Mouse (Mus musculus): ENCODE results near the gene Ccl2. TPM values are rescaled to one million over a fixed set of nuclear protein-coding genes. Genes with fewer than 3 reads are reported as not detected.

Gene Ccl2
- polyA plus RNA-seq, 1 experiment: 14.5 TPM

DNA sequence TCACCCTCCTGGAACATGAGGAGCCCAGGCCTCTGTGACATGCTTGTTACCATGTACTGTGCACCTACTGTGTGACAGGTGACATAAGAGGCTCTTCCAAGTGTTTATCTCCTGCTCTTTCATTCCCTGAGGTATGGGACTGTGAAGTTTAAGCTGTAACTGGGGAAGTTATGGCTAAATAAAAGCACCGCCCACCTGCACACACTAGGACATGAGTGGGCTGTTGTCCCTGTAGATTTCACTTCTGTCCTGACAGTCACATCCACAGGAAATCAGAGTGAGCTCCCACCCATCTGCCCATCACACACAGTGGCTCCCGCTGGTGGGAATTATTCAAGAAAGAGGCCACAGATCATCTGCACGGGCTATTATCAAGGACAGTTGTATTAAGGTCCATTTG lies 25.3 kb upstream of the Ccl2 start:
- TF ChIP-seq POLR2A (IDR thresholded peaks at IDR 0.05; ENCODE audit: borderline replicate concordance, control insufficient read depth, low read depth, low read length) (no peak), CTCF (IDR thresholded peaks at IDR 0.05; ENCODE audit: control insufficient read depth, insufficient read depth, low read length) (no peak)
- Histone ChIP-seq H3K27ac (ENCODE audit: control insufficient read depth, insufficient read depth, low read depth, low read length, poor library complexity) (no peak overlapping the region), H3K4me1 (ENCODE audit: control insufficient read depth, insufficient read depth, low read length) (peaks cover 10% of the 10 kb centered on the region), H3K4me3 (replicated peaks; ENCODE audit: control insufficient read depth, low read depth, low read length) (no peak overlapping the region)
- 79% methylated on average over 3 of the region's 3 CpGs for WGBS

DNA sequence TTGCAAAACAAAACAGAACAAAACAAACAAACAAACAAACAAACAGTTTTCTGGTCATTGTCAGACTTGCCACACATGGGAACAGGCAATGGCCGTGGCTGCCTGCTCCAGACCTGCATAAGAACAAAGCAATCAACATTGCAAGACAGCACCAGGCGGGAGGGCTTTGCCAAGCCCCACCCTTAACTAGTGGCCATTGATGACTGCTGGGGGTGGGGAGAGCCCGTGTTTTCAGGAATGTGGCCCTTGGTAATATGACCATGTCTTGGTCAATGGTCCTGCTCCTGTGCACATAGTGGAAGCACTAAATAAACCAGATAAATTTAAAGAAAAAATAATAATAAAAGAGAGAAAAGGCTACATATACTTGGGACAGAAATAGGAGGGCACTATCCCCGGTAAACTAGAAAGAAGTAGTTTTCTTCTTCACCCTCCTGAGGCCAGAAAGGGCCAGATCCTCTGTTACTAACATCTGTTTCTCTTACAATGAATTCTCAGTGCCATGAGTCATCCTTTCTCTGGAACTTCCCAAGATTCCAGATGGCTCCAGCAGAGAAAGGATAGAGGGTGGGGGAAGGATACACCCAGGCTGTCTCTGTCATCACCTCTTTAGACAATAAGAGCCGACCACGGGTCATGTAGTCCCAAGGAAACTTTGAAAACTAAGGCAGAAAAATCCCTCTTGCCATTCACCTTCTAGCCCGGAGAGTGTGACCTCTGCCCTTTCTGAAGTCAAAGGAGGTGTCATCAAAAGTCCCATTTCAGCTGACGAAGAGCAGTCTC lies 23.8 kb upstream of the Ccl2 start:
- 65% methylated on average over 8 of the region's 8 CpGs for WGBS
- TF ChIP-seq CTCF (IDR thresholded peaks at IDR 0.05; ENCODE audit: control insufficient read depth, insufficient read depth, low read length): no peak
- Histone ChIP-seq H3K4me3 (replicated peaks; ENCODE audit: control insufficient read depth, low read depth, low read length) (no peak overlapping the region), H3K4me1 (ENCODE audit: control insufficient read depth, insufficient read depth, low read length) (peaks cover 9% of the 10 kb centered on the region), H3K27ac (ENCODE audit: control insufficient read depth, insufficient read depth, low read depth, low read length, poor library complexity) (no peak overlapping the region)

DNA sequence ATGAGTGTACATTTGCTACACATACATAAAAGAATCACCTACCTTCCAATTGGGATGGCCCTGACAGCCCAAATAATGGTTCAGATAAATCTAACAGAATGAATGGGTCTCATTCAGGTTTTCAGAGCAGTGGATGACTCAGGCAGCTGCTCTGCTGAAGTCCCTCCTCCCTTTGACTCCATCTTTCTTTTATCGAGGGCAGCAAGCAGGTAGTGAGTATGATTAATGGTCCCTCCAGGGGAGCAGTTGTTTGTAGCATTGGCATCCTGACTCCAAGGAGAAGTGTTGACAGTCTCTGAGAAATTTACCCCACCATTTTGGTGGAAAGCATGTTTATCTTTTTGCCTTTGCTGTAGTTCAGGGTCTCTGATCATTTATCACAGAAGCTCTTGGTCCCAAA lies 21.6 kb upstream of the Ccl2 start:
- TF ChIP-seq CTCF (IDR thresholded peaks at IDR 0.05; ENCODE audit: control insufficient read depth, insufficient read depth, low read length) (no peak), POLR2A (IDR thresholded peaks at IDR 0.05; ENCODE audit: borderline replicate concordance, control insufficient read depth, low read depth, low read length) (no peak)
- Histone ChIP-seq H3K4me3 (replicated peaks; ENCODE audit: control insufficient read depth, low read depth, low read length) (no peak overlapping the region), H3K27ac (ENCODE audit: control insufficient read depth, insufficient read depth, low read depth, low read length, poor library complexity) (no peak overlapping the region), H3K4me1 (ENCODE audit: control insufficient read depth, insufficient read depth, low read length) (peaks cover 3% of the 10 kb centered on the region; the same call in 1 of the 2 replicates)
- WGBS: 24% methylated on average over 1 of the region's 1 CpGs

DNA sequence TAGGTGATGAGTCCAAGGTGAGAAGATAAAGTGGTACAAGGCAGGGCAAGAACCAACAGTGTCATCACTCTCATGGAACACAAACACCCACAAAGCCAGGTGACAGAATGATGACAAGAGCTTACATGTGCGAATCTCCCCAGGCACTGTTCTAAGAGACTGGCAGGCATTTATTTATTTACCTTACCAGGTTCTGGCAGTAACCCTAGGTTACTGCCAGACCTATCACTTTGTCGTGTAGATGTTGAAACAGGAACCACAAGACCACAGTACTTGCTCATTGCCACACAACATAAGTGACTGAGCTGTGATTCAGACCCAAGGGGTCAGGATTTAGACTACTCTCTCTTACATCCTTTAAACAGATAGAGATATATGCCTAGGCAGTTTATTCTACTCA lies 20.3 kb upstream of the Ccl2 start:
- Histone ChIP-seq H3K27ac (ENCODE audit: control insufficient read depth, insufficient read depth, low read depth, low read length, poor library complexity) (no peak overlapping the region), H3K4me1 (ENCODE audit: control insufficient read depth, insufficient read depth, low read length) (no peaks in the 10 kb centered on the region), H3K4me3 (replicated peaks; ENCODE audit: control insufficient read depth, low read depth, low read length) (no peak overlapping the region)
- WGBS: 33% methylated on average over 2 of the region's 2 CpGs
- TF ChIP-seq POLR2A (IDR thresholded peaks at IDR 0.05; ENCODE audit: borderline replicate concordance, control insufficient read depth, low read depth, low read length) (no peak), CTCF (IDR thresholded peaks at IDR 0.05; ENCODE audit: control insufficient read depth, insufficient read depth, low read length) (no peak)

DNA sequence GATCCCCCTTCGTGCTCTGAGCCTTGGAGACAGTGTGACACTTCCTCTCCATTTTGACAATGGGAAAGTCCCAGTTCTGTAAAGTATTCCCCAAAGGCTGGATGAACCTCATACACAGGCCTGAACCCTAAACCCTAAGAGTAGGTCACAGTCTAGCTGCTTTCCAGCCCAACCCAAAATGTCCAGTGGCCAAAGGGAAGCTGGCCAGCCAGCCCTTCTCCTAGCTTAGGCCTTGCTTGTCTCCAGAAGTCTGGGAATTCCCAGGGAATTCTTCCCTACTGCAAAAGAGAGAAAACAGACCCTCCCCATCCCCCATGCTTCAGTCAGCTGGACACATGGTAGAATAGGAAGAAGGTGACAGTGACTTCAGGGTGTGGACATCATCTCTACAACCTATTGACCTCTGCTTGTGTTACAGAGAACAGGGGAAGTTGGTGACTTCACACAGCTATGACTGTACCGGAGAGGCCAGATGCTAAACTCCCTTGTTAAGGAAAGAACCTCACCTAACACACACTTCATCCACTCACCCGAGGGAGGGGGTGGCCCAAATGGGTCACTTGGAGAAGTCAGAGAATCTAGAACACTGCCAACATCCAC lies 19.1 kb upstream of the Ccl2 start:
- 65% methylated on average over 3 of the region's 3 CpGs for WGBS
- TF ChIP-seq POLR2A (IDR thresholded peaks at IDR 0.05; ENCODE audit: borderline replicate concordance, control insufficient read depth, low read depth, low read length) (no peak), CTCF (IDR thresholded peaks at IDR 0.05; ENCODE audit: control insufficient read depth, insufficient read depth, low read length) (no peak)
- no peak overlapping the region for H3K4me3 ChIP-seq (replicated peaks; ENCODE audit: control insufficient read depth, low read depth, low read length)
- H3K4me1 ChIP-seq (ENCODE audit: control insufficient read depth, insufficient read depth, low read length): no peaks in the 10 kb centered on the region
- no peak overlapping the region for H3K27ac ChIP-seq (ENCODE audit: control insufficient read depth, insufficient read depth, low read depth, low read length, poor library complexity)

DNA sequence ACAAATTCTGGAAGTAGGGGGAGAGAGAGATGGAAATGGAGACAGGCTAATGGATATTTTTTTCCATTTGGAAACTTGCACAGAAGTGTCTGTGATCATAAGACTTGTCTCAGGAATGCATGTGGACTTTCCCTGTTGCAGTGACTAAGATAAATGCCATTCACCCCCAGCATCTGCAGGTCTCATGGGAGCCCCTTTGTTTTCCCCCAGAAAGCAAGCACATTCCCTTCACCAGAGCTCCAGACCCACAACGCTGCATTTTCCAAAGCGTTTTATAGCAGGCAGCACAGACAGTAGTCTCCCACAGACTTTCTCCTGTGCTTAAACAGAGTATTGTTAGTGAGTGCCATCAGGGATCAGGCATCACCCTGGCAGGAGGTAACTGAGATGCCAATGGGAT lies 16.0 kb upstream of the Ccl2 start:
- H3K4me1 ChIP-seq (ENCODE audit: control insufficient read depth, insufficient read depth, low read length): peaks cover 2% of the 10 kb centered on the region; the same call in 1 of the 2 replicates
- no peak overlapping the region for H3K4me3 ChIP-seq (replicated peaks; ENCODE audit: control insufficient read depth, low read depth, low read length)
- TF ChIP-seq CTCF (IDR thresholded peaks at IDR 0.05; ENCODE audit: control insufficient read depth, insufficient read depth, low read length): no peak
- TF ChIP-seq POLR2A (IDR thresholded peaks at IDR 0.05; ENCODE audit: borderline replicate concordance, control insufficient read depth, low read depth, low read length): no peak
- H3K27ac ChIP-seq (ENCODE audit: control insufficient read depth, insufficient read depth, low read depth, low read length, poor library complexity): no peak overlapping the region
- 61% methylated on average over 2 of the region's 2 CpGs for WGBS

DNA sequence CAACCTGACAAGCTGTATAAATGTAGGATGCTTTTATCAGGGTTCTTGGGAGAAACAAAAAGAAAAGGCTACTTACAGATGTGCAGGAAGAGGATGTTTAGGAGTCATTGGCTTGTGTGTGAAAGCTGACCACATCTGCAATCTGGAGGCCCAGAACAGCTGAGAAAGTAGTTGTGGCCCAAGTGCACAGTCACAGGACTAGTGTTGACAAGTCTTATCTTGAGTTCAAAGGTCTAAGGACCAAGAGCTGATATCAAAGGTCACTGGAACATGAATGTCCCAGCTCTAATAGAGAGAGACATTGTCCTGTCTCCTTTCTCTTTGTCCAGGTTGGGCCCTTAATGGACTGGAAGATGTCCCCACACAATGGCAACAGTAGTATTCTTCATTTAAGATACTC lies 15.6 kb upstream of the Ccl2 start:
- no peak for TF ChIP-seq CTCF (IDR thresholded peaks at IDR 0.05; ENCODE audit: control insufficient read depth, insufficient read depth, low read length)
- TF ChIP-seq POLR2A (IDR thresholded peaks at IDR 0.05; ENCODE audit: borderline replicate concordance, control insufficient read depth, low read depth, low read length): no peak
- Histone ChIP-seq H3K27ac (ENCODE audit: control insufficient read depth, insufficient read depth, low read depth, low read length, poor library complexity) (no peak overlapping the region), H3K4me1 (ENCODE audit: control insufficient read depth, insufficient read depth, low read length) (peaks cover 2% of the 10 kb centered on the region; the same call in 1 of the 2 replicates), H3K4me3 (replicated peaks; ENCODE audit: control insufficient read depth, low read depth, low read length) (no peak overlapping the region)

DNA sequence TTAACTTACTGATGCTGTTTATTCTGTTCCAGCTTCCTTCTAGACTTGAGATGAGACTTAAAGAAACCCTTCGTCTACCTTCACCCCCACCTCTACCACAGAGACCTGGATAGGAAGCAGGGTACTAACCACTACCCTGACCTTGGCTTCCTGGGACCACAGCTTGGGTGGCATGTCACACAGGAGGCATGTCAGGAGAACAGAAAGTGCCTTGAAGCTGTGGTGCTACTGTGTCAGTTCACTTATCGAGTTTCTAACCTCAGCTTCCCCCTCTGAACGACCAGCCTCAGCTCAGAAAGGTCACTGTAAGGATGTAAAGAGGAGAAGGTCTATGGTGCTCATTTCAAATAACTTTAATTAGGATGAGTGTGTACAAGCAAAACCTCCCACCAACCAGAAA lies 14.0 kb upstream of the Ccl2 start:
- no peak overlapping the region for H3K4me3 ChIP-seq (replicated peaks; ENCODE audit: control insufficient read depth, low read depth, low read length)
- H3K4me1 ChIP-seq (ENCODE audit: control insufficient read depth, insufficient read depth, low read length): peaks cover 2% of the 10 kb centered on the region; the same call in 1 of the 2 replicates
- TF ChIP-seq CTCF (IDR thresholded peaks at IDR 0.05; ENCODE audit: control insufficient read depth, insufficient read depth, low read length): no peak
- TF ChIP-seq POLR2A (IDR thresholded peaks at IDR 0.05; ENCODE audit: borderline replicate concordance, control insufficient read depth, low read depth, low read length): no peak
- no peak overlapping the region for H3K27ac ChIP-seq (ENCODE audit: control insufficient read depth, insufficient read depth, low read depth, low read length, poor library complexity)
- 2% methylated on average over 3 of the region's 3 CpGs for WGBS

Measured in bone marrow, adult 2 months (tissue).